Mouse (Mus musculus): ENCODE measurements at regions not wholly inside any gene's neighbourhood (a gene's known extent, or its start where the extent isn't known, plus 50 kb on each side); places are given as distances from the start of the nearest gene placed in this dataset.

GRCm38 (mm10) chr16:95815966-95816365, 114.1 kb downstream of the Ets2 start:
- Histone ChIP-seq H3K9ac (ENCODE audit: low read depth, low read length) (no peak overlapping the region), H3K36me3 (ENCODE audit: control insufficient read depth, insufficient read depth, low read length) (no peaks in the 10 kb centered on the region), H3K4me1 (ENCODE audit: control insufficient read depth, insufficient read depth, low read length) (peaks cover 8% of the 10 kb centered on the region), H3K27me3 (ENCODE audit: control insufficient read depth, insufficient read depth, low read length) (no peaks in the 10 kb centered on the region), H3K4me3 (no peak overlapping the region), H3K27ac (no peak overlapping the region), H3K79me2 (replicated peaks; ENCODE audit: control insufficient read depth, insufficient read depth, low read length) (no peaks in the 10 kb centered on the region)
- intact Hi-C loops (cut with DNase I) = no loop called here
- 90% methylated on average over 13 of the region's 13 CpGs for WGBS
- no peak for DNase-seq
- TF ChIP-seq EP300 (IDR thresholded peaks at IDR 0.05; ENCODE audit: insufficient read depth, low read depth, low read length) (no peak), POLR2A (IDR thresholded peaks at IDR 0.05; ENCODE audit: insufficient read depth, low read depth, low read length) (no peak)

GRCm38 (mm10) chr16:95815206-95815731, 113.4 kb downstream of the Ets2 start:
- Histone ChIP-seq H3K27ac (no peak overlapping the region), H3K36me3 (ENCODE audit: control insufficient read depth, insufficient read depth, low read length) (no peaks in the 10 kb centered on the region), H3K4me3 (no peak overlapping the region), H3K79me2 (replicated peaks; ENCODE audit: control insufficient read depth, insufficient read depth, low read length) (no peaks in the 10 kb centered on the region), H3K4me1 (ENCODE audit: control insufficient read depth, insufficient read depth, low read length) (peaks cover 8% of the 10 kb centered on the region), H3K9ac (ENCODE audit: low read depth, low read length) (no peak overlapping the region), H3K27me3 (ENCODE audit: control insufficient read depth, insufficient read depth, low read length) (no peaks in the 10 kb centered on the region)
- intact Hi-C loops (cut with DNase I) = no loop called here
- 81% methylated on average over 6 of the region's 6 CpGs for WGBS
- TF ChIP-seq CTCF (IDR thresholded peaks at IDR 0.05) (no peak), POLR2A (IDR thresholded peaks at IDR 0.05; ENCODE audit: insufficient read depth, low read depth, low read length) (no peak), EP300 (IDR thresholded peaks at IDR 0.05; ENCODE audit: insufficient read depth, low read depth, low read length) (no peak)
- no peak for DNase-seq

GRCm38 (mm10) chr16:95814513-95815118, 112.7 kb downstream of the Ets2 start:
- 51% methylated on average over 9 of the region's 9 CpGs for WGBS
- intact Hi-C loops (cut with DNase I) = loop anchor here (5.0 kb wide), 1 partner anchor 112 kb away; the partner anchor contains the start of gene Ets2
- Histone ChIP-seq H3K27ac (no peak overlapping the region), H3K27me3 (ENCODE audit: control insufficient read depth, insufficient read depth, low read length) (no peaks in the 10 kb centered on the region), H3K4me1 (ENCODE audit: control insufficient read depth, insufficient read depth, low read length) (peaks cover 8% of the 10 kb centered on the region), H3K36me3 (ENCODE audit: control insufficient read depth, insufficient read depth, low read length) (no peaks in the 10 kb centered on the region), H3K79me2 (replicated peaks; ENCODE audit: control insufficient read depth, insufficient read depth, low read length) (no peaks in the 10 kb centered on the region), H3K4me3 (no peak overlapping the region), H3K9ac (ENCODE audit: low read depth, low read length) (no peak overlapping the region)
- DNase-seq = peak in 1 of 2 experiments; percentile 30
- TF ChIP-seq POLR2A (IDR thresholded peaks at IDR 0.05; ENCODE audit: insufficient read depth, low read depth, low read length) (no peak), CTCF (IDR thresholded peaks at IDR 0.05) (no peak), EP300 (IDR thresholded peaks at IDR 0.05; ENCODE audit: insufficient read depth, low read depth, low read length) (no peak)

- intact Hi-C loops (cut with DNase I) = loop anchor here (5.0 kb wide), 1 partner anchor 109 kb away; the partner anchor contains the start of gene Ets2
- 37% methylated on average over 6 of the region's 6 CpGs for WGBS
These were observed 109.2 kb downstream of the Ets2 start for GRCm38 (mm10) chr16:95811092-95811491.

GRCm38 (mm10) chr16:95809127-95809876, 107.4 kb downstream of the Ets2 start:
- TF ChIP-seq CTCF (IDR thresholded peaks at IDR 0.05) (no peak), POLR2A (IDR thresholded peaks at IDR 0.05; ENCODE audit: insufficient read depth, low read depth, low read length) (no peak), EP300 (IDR thresholded peaks at IDR 0.05; ENCODE audit: insufficient read depth, low read depth, low read length) (no peak)
- intact Hi-C loops (cut with DNase I) = no loop called here

More at GRCm38 (mm10) chr16:95811092-95811491, 109.2 kb downstream of the Ets2 start:
- Histone ChIP-seq H3K9ac (ENCODE audit: low read depth, low read length) (no peak overlapping the region), H3K4me3 (no peak overlapping the region), H3K27ac (peak overlapping the region; percentile 36), H3K36me3 (ENCODE audit: control insufficient read depth, insufficient read depth, low read length) (no peaks in the 10 kb centered on the region), H3K79me2 (replicated peaks; ENCODE audit: control insufficient read depth, insufficient read depth, low read length) (no peaks in the 10 kb centered on the region), H3K4me1 (ENCODE audit: control insufficient read depth, insufficient read depth, low read length) (peaks cover 8% of the 10 kb centered on the region), H3K27me3 (ENCODE audit: control insufficient read depth, insufficient read depth, low read length) (no peaks in the 10 kb centered on the region)
- DNase-seq = peak; percentile 58 to 67
- peak; percentile 78; the same call in 1 of the 2 replicates for TF ChIP-seq EP300 (IDR thresholded peaks at IDR 0.05; ENCODE audit: insufficient read depth, low read depth, low read length)
- no peak for TF ChIP-seq POLR2A (IDR thresholded peaks at IDR 0.05; ENCODE audit: insufficient read depth, low read depth, low read length)
- no peak for TF ChIP-seq CTCF (IDR thresholded peaks at IDR 0.05)

GRCm38 (mm10) chr16:95806510-95806909, 104.6 kb downstream of the Ets2 start:
- H3K4me1 ChIP-seq (ENCODE audit: control insufficient read depth, insufficient read depth, low read length) = peaks cover 3% of the 10 kb centered on the region
- H3K4me3 ChIP-seq = no peak overlapping the region
- H3K36me3 ChIP-seq (ENCODE audit: control insufficient read depth, insufficient read depth, low read length) = no peaks in the 10 kb centered on the region
- TF ChIP-seq CTCF (IDR thresholded peaks at IDR 0.05) (no peak), EP300 (IDR thresholded peaks at IDR 0.05; ENCODE audit: insufficient read depth, low read depth, low read length) (no peak), POLR2A (IDR thresholded peaks at IDR 0.05; ENCODE audit: insufficient read depth, low read depth, low read length) (no peak)
- no peak overlapping the region for H3K27ac ChIP-seq
- no peak for DNase-seq
- intact Hi-C loops (cut with DNase I) = no loop called here
- no peaks in the 10 kb centered on the region for H3K27me3 ChIP-seq (ENCODE audit: control insufficient read depth, insufficient read depth, low read length)
- H3K79me2 ChIP-seq (replicated peaks; ENCODE audit: control insufficient read depth, insufficient read depth, low read length) = no peaks in the 10 kb centered on the region
- WGBS = 92% methylated on average over 5 of the region's 5 CpGs
- H3K9ac ChIP-seq (ENCODE audit: low read depth, low read length) = no peak overlapping the region

More at GRCm38 (mm10) chr16:95809127-95809876, 107.4 kb downstream of the Ets2 start:
- H3K36me3 ChIP-seq (ENCODE audit: control insufficient read depth, insufficient read depth, low read length) = no peaks in the 10 kb centered on the region
- H3K4me3 ChIP-seq = no peak overlapping the region
- peaks cover 4% of the 10 kb centered on the region for H3K4me1 ChIP-seq (ENCODE audit: control insufficient read depth, insufficient read depth, low read length)
- H3K79me2 ChIP-seq (replicated peaks; ENCODE audit: control insufficient read depth, insufficient read depth, low read length) = no peaks in the 10 kb centered on the region
- no peak overlapping the region for H3K9ac ChIP-seq (ENCODE audit: low read depth, low read length)
- WGBS = 96% methylated on average over 21 of the region's 21 CpGs
- H3K27ac ChIP-seq = no peak overlapping the region
- no peaks in the 10 kb centered on the region for H3K27me3 ChIP-seq (ENCODE audit: control insufficient read depth, insufficient read depth, low read length)
- DNase-seq = no peak

All from heart, adult 2 months (tissue).